In the genomic region with DNA sequence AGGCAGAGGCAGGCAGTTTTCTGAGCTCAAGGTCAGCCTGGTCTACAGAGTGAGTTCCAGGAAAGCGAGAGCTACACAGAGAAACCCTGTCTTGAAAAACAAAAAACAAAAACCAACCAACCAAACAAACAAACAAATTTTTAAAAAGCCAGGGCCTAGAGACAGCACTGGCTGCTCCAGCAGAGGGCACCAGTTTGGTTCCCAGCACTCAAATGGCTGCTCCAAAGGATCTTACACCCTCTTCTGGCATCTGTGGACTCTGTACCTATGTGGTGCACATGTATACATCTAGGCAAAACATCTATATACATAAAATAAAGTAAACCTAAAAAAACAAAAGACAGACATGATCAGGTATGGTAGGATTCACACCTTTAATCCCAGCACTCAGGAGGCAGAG, we compare ENCODE assay signal across 24 mouse cellular contexts. TPM values are rescaled to one million over a fixed set of nuclear protein-coding genes. Genes with fewer than 3 reads are reported as not detected.
DNase-seq lines count a peak whose midpoint lies in the region; ATAC-seq and TF ChIP-seq lines count a peak whose summit lies in the region.
"Had no signal": no experiment of that assay in that cellular context is flagged by ENCODE, and none has a peak within 500 bp of the region (broad histone marks: within the 10 kb centered on the region; RNA-seq: fewer than 3 reads in every experiment).

No protein-coding gene starts in this region.

- TF ChIP-seq RAD21 in MEL (IDR thresholded peaks at IDR 0.05; ENCODE audit: low read depth, low read length), result no peak; the same call in 1 of the 2 replicates

- TF ChIP-seq CTCF in hindbrain, postnatal 0 days (IDR thresholded peaks at IDR 0.05; ENCODE audit: low read depth), result peak; percentile 26
- peak; percentile 13; the same call in 1 of the 2 replicates for TF ChIP-seq CTCF in lung, postnatal 0 days (IDR thresholded peaks at IDR 0.05)
- TF ChIP-seq CTCF in MEL (IDR thresholded peaks at IDR 0.05 in 2 of 3, conservative IDR thresholded peaks at IDR 0.05 in 1 of 3; ENCODE audit: control insufficient read depth in 1 of 3, insufficient read depth in 1 of 3, low read depth in 2 of 3, low read length in 3 of 3, poor library complexity in 1 of 3, severe bottlenecking in 1 of 3), result peak in 2 of 3 experiments; percentile 34 to 51; a peak in 4 of 6 replicates

- no peaks in the 10 kb centered on the region for H3K27me3 ChIP-seq in hindbrain, postnatal 0 days (ENCODE audit: insufficient read depth, low read length)
- no peaks in the 10 kb centered on the region for H3K27me3 ChIP-seq in hindbrain, embryonic 16.5 days (replicated peaks; ENCODE audit: control insufficient read depth, insufficient read depth, low read length)
- H3K27me3 ChIP-seq in lung, postnatal 0 days (replicated peaks; ENCODE audit: insufficient read depth, low read length), result no peaks in the 10 kb centered on the region
- peaks cover 3 to 4% of the 10 kb centered on the region in 2 experiments; a peak in 1 of 4 replicates for H3K27me3 ChIP-seq in MEL (ENCODE audit: control insufficient read depth in 1 of 2, insufficient read depth in 2 of 2, low read length in 2 of 2)
- H3K27me3 ChIP-seq: hindbrain, embryonic 15.5 days; lung, embryonic 15.5 days; neural tube, embryonic 13.5 days had no signal

- ATAC-seq in hindbrain, postnatal 0 days, result no peak
- no peak for ATAC-seq in hindbrain, embryonic 16.5 days
- no peak for ATAC-seq in lung, postnatal 0 days
- ATAC-seq: forebrain, embryonic 16.5 days had no signal

- no peaks in the 10 kb centered on the region; the same call in 1 of the 2 replicates for H3K36me3 ChIP-seq in hindbrain, postnatal 0 days (ENCODE audit: insufficient read depth, low read length)
- H3K36me3 ChIP-seq in hindbrain, embryonic 16.5 days (ENCODE audit: control insufficient read depth, insufficient read depth, low read length), result no peaks in the 10 kb centered on the region
- no peaks in the 10 kb centered on the region for H3K36me3 ChIP-seq in lung, postnatal 0 days (ENCODE audit: insufficient read depth, low read length)
- H3K36me3 ChIP-seq in MEL (ENCODE audit: control insufficient read depth in 1 of 2, insufficient read depth in 2 of 2, low read length in 2 of 2), result no peaks in the 10 kb centered on the region
- H3K36me3 ChIP-seq: hindbrain, embryonic 15.5 days; limb, embryonic 10.5 days; lung, embryonic 15.5 days; midbrain, embryonic 12.5 days; neural tube, embryonic 13.5 days had no signal

- no peaks in the 10 kb centered on the region for H3K79me2 ChIP-seq in MEL (ENCODE audit: control insufficient read depth, insufficient read depth, low read length, poor library complexity)

- no peak for TF ChIP-seq EP300 in lung, postnatal 0 days (IDR thresholded peaks at IDR 0.05)
- TF ChIP-seq EP300 in MEL (IDR thresholded peaks at IDR 0.05; ENCODE audit: low read depth in 1 of 2, low read length in 2 of 2), result no peak

- intact Hi-C loops in heart, postnatal 10 days (cut with DNase I), result no loop called here

- H3K27ac ChIP-seq in hindbrain, postnatal 0 days, result no peak overlapping the region
- H3K27ac ChIP-seq in hindbrain, embryonic 16.5 days (ENCODE audit: low read depth, low read length), result no peak overlapping the region
- H3K27ac ChIP-seq in lung, postnatal 0 days (ENCODE audit: low read length), result no peak overlapping the region
- H3K27ac ChIP-seq in MEL (ENCODE audit: control insufficient read depth, low read depth, low read length), result no peak overlapping the region
- H3K27ac ChIP-seq: gastrocnemius, adult 2 months; hindbrain, embryonic 15.5 days; limb, embryonic 10.5 days; lung, embryonic 15.5 days; midbrain, embryonic 12.5 days; neural tube, embryonic 13.5 days had no signal

- no peak for TF ChIP-seq POLR2A in MEL (IDR thresholded peaks at IDR 0.05; ENCODE audit: control insufficient read depth in 1 of 2, insufficient read depth in 1 of 2, low read depth in 1 of 2, low read length in 2 of 2, poor library complexity in 1 of 2)

- no peak overlapping the region for H3K4me3 ChIP-seq in hindbrain, postnatal 0 days (ENCODE audit: low read length)
- H3K4me3 ChIP-seq in hindbrain, embryonic 16.5 days (ENCODE audit: low read length), result no peak overlapping the region
- H3K4me3 ChIP-seq in lung, postnatal 0 days (ENCODE audit: low read depth, low read length), result no peak overlapping the region
- H3K4me3 ChIP-seq in MEL (ENCODE audit: control insufficient read depth in 1 of 2, insufficient read depth in 1 of 2, low read depth in 2 of 2, low read length in 2 of 2), result no peak overlapping the region
- H3K4me3 ChIP-seq: gastrocnemius, adult 2 months; hindbrain, embryonic 15.5 days; limb, embryonic 10.5 days; lung, embryonic 15.5 days; midbrain, embryonic 12.5 days; neural tube, embryonic 13.5 days had no signal

- WGBS in hindbrain, postnatal 0 days, result 67% methylated on average over 1 of the region's 1 CpGs
- 89% methylated on average over 1 of the region's 1 CpGs for WGBS in hindbrain, embryonic 16.5 days
- WGBS in lung, postnatal 0 days, result 78% methylated on average over 1 of the region's 1 CpGs

- no peak for DNase-seq in hindbrain, postnatal 0 days (ENCODE audit: low spot score)
- DNase-seq in lung, postnatal 0 days (ENCODE audit: low spot score), result no peak
- DNase-seq in lung, postnatal 25 days (ENCODE audit: low spot score), result no peak
- no peak for DNase-seq in MEL (ENCODE audit: low read depth, low spot score)
- no peak for DNase-seq in cerebellum, postnatal 14 days
- no peak for DNase-seq in heart, postnatal 10 days
- DNase-seq: adrenal gland, postnatal 25 days; B cell, adult 2 months; cerebellum, adult 2 months; gastrocnemius, adult 2 months; heart, postnatal 14 days; kidney, adult 18-20 months; kidney, postnatal 14 days; right cerebral cortex, adult 18-20 months; thymus, postnatal 36 days had no signal

- no peak overlapping the region for H3K4me2 ChIP-seq in hindbrain, postnatal 0 days (ENCODE audit: low read depth, low read length)
- H3K4me2 ChIP-seq in hindbrain, embryonic 16.5 days (ENCODE audit: low read length), result no peak overlapping the region
- no peak overlapping the region for H3K4me2 ChIP-seq in lung, postnatal 0 days (replicated peaks; ENCODE audit: low read depth, low read length)
- H3K4me2 ChIP-seq: heart, embryonic 11.5 days; hindbrain, embryonic 15.5 days; lung, embryonic 15.5 days; midbrain, embryonic 12.5 days; neural tube, embryonic 13.5 days had no signal

- H3K4me1 ChIP-seq in hindbrain, postnatal 0 days (ENCODE audit: insufficient read depth, low read length), result no peaks in the 10 kb centered on the region
- H3K4me1 ChIP-seq in hindbrain, embryonic 16.5 days (ENCODE audit: control insufficient read depth, insufficient read depth, low read depth, low read length), result no peaks in the 10 kb centered on the region
- no peaks in the 10 kb centered on the region for H3K4me1 ChIP-seq in lung, postnatal 0 days (ENCODE audit: insufficient read depth, low read depth, low read length)
- H3K4me1 ChIP-seq in MEL (ENCODE audit: control insufficient read depth in 1 of 2, insufficient read depth in 2 of 2, low read length in 2 of 2), result no peaks in the 10 kb centered on the region
- H3K4me1 ChIP-seq: hindbrain, embryonic 15.5 days; limb, embryonic 10.5 days; lung, embryonic 15.5 days; midbrain, embryonic 12.5 days; neural tube, embryonic 13.5 days had no signal

- H3K9ac ChIP-seq in hindbrain, postnatal 0 days (replicated peaks; ENCODE audit: low read length), result no peak overlapping the region
- H3K9ac ChIP-seq in hindbrain, embryonic 16.5 days (ENCODE audit: low read depth, low read length), result no peak overlapping the region
- H3K9ac ChIP-seq in lung, postnatal 0 days (replicated peaks; ENCODE audit: low read depth), result no peak overlapping the region
- H3K9ac ChIP-seq in MEL (ENCODE audit: control insufficient read depth, low read depth, low read length, poor library complexity, severe bottlenecking), result no peak overlapping the region
- H3K9ac ChIP-seq: hindbrain, embryonic 15.5 days; lung, embryonic 15.5 days; midbrain, embryonic 12.5 days; neural tube, embryonic 13.5 days had no signal

- no peaks in the 10 kb centered on the region for H3K9me3 ChIP-seq in hindbrain, postnatal 0 days (ENCODE audit: low read length)
- H3K9me3 ChIP-seq in hindbrain, embryonic 16.5 days (ENCODE audit: control insufficient read depth, low read length), result no peaks in the 10 kb centered on the region
- no peaks in the 10 kb centered on the region for H3K9me3 ChIP-seq in lung, postnatal 0 days (ENCODE audit: low read length)
- H3K9me3 ChIP-seq in MEL (replicated peaks; ENCODE audit: insufficient read depth, low read length), result no peaks in the 10 kb centered on the region
- H3K9me3 ChIP-seq: hindbrain, embryonic 15.5 days; limb, embryonic 10.5 days; lung, embryonic 15.5 days; midbrain, embryonic 12.5 days; neural tube, embryonic 13.5 days had no signal

TF ChIP-seq in MEL, 35 proteins besides CTCF, POLR2A, EP300 and RAD21 (continues in another document):
- TF ChIP-seq POLR2AphosphoS5 (IDR thresholded peaks at IDR 0.05; ENCODE audit: borderline replicate concordance, low read depth, low read length), result no peak
- no peak for TF ChIP-seq NELFE (IDR thresholded peaks at IDR 0.05; ENCODE audit: low read depth, low read length)
- TF ChIP-seq ETS1 (IDR thresholded peaks at IDR 0.05; ENCODE audit: low read depth, low read length), result no peak
- TF ChIP-seq GATA1 (IDR thresholded peaks at IDR 0.05; ENCODE audit: low read depth, low read length), result no peak
- TF ChIP-seq JUND (IDR thresholded peaks at IDR 0.05; ENCODE audit: low read depth, low read length), result no peak
- TF ChIP-seq CHD2 (IDR thresholded peaks at IDR 0.05; ENCODE audit: low read length), result no peak
- TF ChIP-seq ELF1 (IDR thresholded peaks at IDR 0.05; ENCODE audit: low read depth, low read length), result no peak

RNA-seq across cellular contexts. Expression of gene Nwd1, which starts 26.3 kb away (rescaled TPM):
- 42.1 and 50.7 TPM in 2 replicates for total RNA-seq in hindbrain, postnatal 0 days (2014; rRNA removed)
- 2.9 and 3.1 TPM in 2 replicates for polyA plus RNA-seq in hindbrain, postnatal 0 days (2015; fragmentation: Nextera tagmentation; extraction: Ambion mirVana)
- polyA plus RNA-seq in hindbrain, embryonic 16.5 days (2015; fragmentation: Nextera tagmentation; extraction: Ambion mirVana), result 3.5 and 3.6 TPM in 2 replicates
- polyA plus RNA-seq in lung, postnatal 0 days (2015; fragmentation: Nextera tagmentation; extraction: Ambion mirVana), result 0.05 and 0.13 TPM in 2 replicates
- 0.03 TPM in 1 of 2 replicates, not detected in the other for total RNA-seq in MEL (2012; rRNA removed)
- under 1 TPM in 1 of 2 experiments, not detected in 1; 0.03 TPM for polyA plus RNA-seq in MEL (2012; ENCODE audit: insufficient read depth in 1 of 2, insufficient read length in 2 of 2, low read depth in 1 of 2, low replicate concordance in 2 of 2, missing spikeins in 1 of 2)
- under 1 TPM; 0.82 to 0.89 TPM for total RNA-seq in heart, postnatal 10 days (2021)
- total RNA-seq: liver, adult 2 months had no signal
- polyA plus RNA-seq: limb, embryonic 10.5 days; liver, adult 2 months had no signal

RNA-seq across cellular contexts. Expression of gene Sin3b, which starts 50.3 kb away (rescaled TPM):
- total RNA-seq in hindbrain, postnatal 0 days (2014; rRNA removed), result 259 and 269 TPM in 2 replicates
- polyA plus RNA-seq in hindbrain, postnatal 0 days (2015; fragmentation: Nextera tagmentation; extraction: Ambion mirVana), result 245 and 250 TPM in 2 replicates
- polyA plus RNA-seq in hindbrain, embryonic 16.5 days (2015; fragmentation: Nextera tagmentation; extraction: Ambion mirVana), result 176 and 177 TPM in 2 replicates
- 169 and 211 TPM in 2 replicates for polyA plus RNA-seq in lung, postnatal 0 days (2015; fragmentation: Nextera tagmentation; extraction: Ambion mirVana)
- total RNA-seq in MEL (2012; rRNA removed), result 123 and 139 TPM in 2 replicates
- polyA plus RNA-seq in MEL (2012; ENCODE audit: insufficient read depth in 1 of 2, insufficient read length in 2 of 2, low read depth in 1 of 2, low replicate concordance in 2 of 2, missing spikeins in 1 of 2), result 100 to 1,000 TPM in 1 of 2 experiments, not detected in 1; 115 TPM
- 100 to 1,000 TPM; 117 to 120 TPM for total RNA-seq in heart, postnatal 10 days (2021)
